Mouse (Mus musculus) bone marrow, adult 2 months (tissue): ENCODE results near the gene Mex3a.

Experiments
- CTCF ChIP-seq: fragments of 200-500 bp; IDR thresholded peaks from 2 replicates; pipeline ENCODE4 v1.5.1; 2011; ENCODE audit warnings: low read length, control low read depth; ENCODE audit not compliant: control insufficient read depth, insufficient read depth
- POLR2A ChIP-seq: fragments of 200-500 bp; IDR thresholded peaks from 2 replicates; pipeline ENCODE4 v1.6.1; 2011; ENCODE audit warnings: low read depth, mild to moderate bottlenecking, control low read depth, low read length, borderline replicate concordance; ENCODE audit not compliant: control insufficient read depth

DNA sequence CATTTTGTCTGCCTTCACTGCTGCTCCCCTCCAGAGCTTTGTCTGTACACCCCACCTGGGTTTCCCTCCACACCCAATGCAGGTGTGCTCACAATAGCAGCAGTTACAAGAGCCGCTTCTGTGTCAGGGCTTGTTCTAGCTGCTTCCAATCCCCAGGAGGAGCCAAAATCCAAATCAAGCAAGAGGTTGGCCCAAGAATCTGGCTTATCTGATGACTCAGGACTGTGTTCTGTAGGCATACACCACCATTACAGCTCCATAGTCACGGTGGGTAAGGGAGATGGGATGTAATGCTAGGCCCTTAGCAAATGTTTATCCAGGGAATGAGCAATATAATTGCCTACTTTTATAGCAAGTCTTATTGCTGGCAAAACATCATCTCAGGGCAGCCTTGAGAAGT lies 15.8 kb upstream of the Mex3a start:
- TF ChIP-seq CTCF (no peak), POLR2A (no peak)
